Mouse (Mus musculus): ENCODE data around the gene H2-Q10.
"Not testable (repeated sequence)": the region's sequence is repeated elsewhere in the genome, so short reads cannot be mapped to it uniquely, and the experiment has no call there.

The H2-Q10 gene

GRCm38 (mm10) chr17:35469842-35470751, at the start of gene H2-Q10:
Gene H2-Q10, plus strand, starts transcription at chr17:35470089.
- peak in 1 of 2 experiments; percentile 5 for DNase-seq

GRCm38 (mm10) chr17:35420206-35420810, 49.6 kb upstream of the H2-Q10 start:
- peak; percentile 24 to 73 for DNase-seq

- not testable (repeated sequence) for DNase-seq
These were observed 48.6 kb upstream of the H2-Q10 start for GRCm38 (mm10) chr17:35421331-35421730.

GRCm38 (mm10) chr17:35422360-35422759, 47.5 kb upstream of the H2-Q10 start:
- DNase-seq, result not testable (repeated sequence)

GRCm38 (mm10) chr17:35423131-35423810, 46.6 kb upstream of the H2-Q10 start:
- DNase-seq, result peak in 1 of 2 experiments; percentile 6

GRCm38 (mm10) chr17:35424106-35424505, 45.8 kb upstream of the H2-Q10 start:
- peak in 1 of 2 experiments; percentile 9 for DNase-seq

- peak; percentile 82 to 85 for DNase-seq
These were observed 45.1 kb upstream of the H2-Q10 start, which contains the start of gene H2-Q6 for GRCm38 (mm10) chr17:35424624-35425416. Gene H2-Q6, plus strand, starts transcription at chr17:35424850.

GRCm38 (mm10) chr17:35425474-35425873, 44.4 kb upstream of the H2-Q10 start:
- peak; percentile 58 to 70 for DNase-seq

- DNase-seq, result not testable (repeated sequence)
These were observed 41.0 kb upstream of the H2-Q10 start for GRCm38 (mm10) chr17:35428883-35429282.

GRCm38 (mm10) chr17:35430671-35431070, 39.2 kb upstream of the H2-Q10 start:
- DNase-seq, result not testable (repeated sequence)

- not testable (repeated sequence) for DNase-seq
These were observed 37.7 kb upstream of the H2-Q10 start for GRCm38 (mm10) chr17:35432167-35432566.

GRCm38 (mm10) chr17:35434836-35435235, 35.1 kb upstream of the H2-Q10 start:
- DNase-seq, result peak in 1 of 2 experiments; percentile 56

- DNase-seq, result not testable (repeated sequence)
These were observed 34.3 kb upstream of the H2-Q10 start for GRCm38 (mm10) chr17:35435577-35435976.

- DNase-seq, result not testable (repeated sequence)
These were observed 32.4 kb upstream of the H2-Q10 start for GRCm38 (mm10) chr17:35437386-35437936.

- not testable (repeated sequence) for DNase-seq
These were observed 31.5 kb upstream of the H2-Q10 start for GRCm38 (mm10) chr17:35438395-35438794.

- DNase-seq, result peak; percentile 85 to 93
These were observed 31.0 kb upstream of the H2-Q10 start, which contains the start of gene H2-Q7 for GRCm38 (mm10) chr17:35438885-35439284. Gene H2-Q7, plus strand, starts transcription at chr17:35439155.

- peak in 1 of 2 experiments; percentile 62 for DNase-seq
These were observed 30.6 kb upstream of the H2-Q10 start for GRCm38 (mm10) chr17:35439295-35439747.

- peak in 1 of 2 experiments; percentile 22 for DNase-seq
These were observed 29.8 kb upstream of the H2-Q10 start for GRCm38 (mm10) chr17:35439925-35440645.

GRCm38 (mm10) chr17:35442376-35442775, 27.5 kb upstream of the H2-Q10 start:
- DNase-seq, result not testable (repeated sequence)

GRCm38 (mm10) chr17:35444510-35444909, 25.4 kb upstream of the H2-Q10 start:
- DNase-seq, result not testable (repeated sequence)

- DNase-seq, result not testable (repeated sequence)
These were observed 11.6 kb upstream of the H2-Q10 start for GRCm38 (mm10) chr17:35458247-35458646.

Data from spleen, adult 18-20 months (tissue).